Mouse (Mus musculus) liver, embryonic 12.5 days (tissue): Measurements from ENCODE around the gene Ppp6r1. TPM values are rescaled to one million over a fixed set of nuclear protein-coding genes. Genes with fewer than 3 reads are reported as not detected.
A peak's percentile ranks its signal among the peaks of the same experiment; 100 is the strongest.

ENCODE experiments used
- ATAC-seq: fragments of 200-750 bp; cut with Nextera tagmentation; 2 replicates; pipeline ENCODE4 v1.8.0; 2017; ENCODE audit warnings: moderate number of reproducible peaks, mild to moderate bottlenecking, moderate library complexity
- H3K27ac ChIP-seq: fragments of 300-500 bp; sonication (generic); 2 replicates; pipeline ENCODE4 v1.5.1; 2016; ENCODE audit warnings: mild to moderate bottlenecking
- H3K27me3 ChIP-seq: fragments of 300-500 bp; sonication (generic); replicated peaks from 2 replicates; pipeline ENCODE4 v1.6.1; 2016; ENCODE audit warnings: mild to moderate bottlenecking, moderate library complexity
- H3K36me3 ChIP-seq: fragments of 300-500 bp; sonication (generic); 2 replicates; pipeline ENCODE4 v1.6.1; 2016; ENCODE audit warnings: mild to moderate bottlenecking, moderate library complexity
- H3K4me1 ChIP-seq: fragments of 300-500 bp; sonication (generic); 2 replicates; pipeline ENCODE4 v1.6.1; 2016
- H3K4me2 ChIP-seq: fragments of 300-500 bp; sonication (generic); 2 replicates; pipeline ENCODE4 v1.6.1; 2016; ENCODE audit warnings: mild to moderate bottlenecking, moderate library complexity
- H3K4me3 ChIP-seq: fragments of 300-500 bp; sonication (generic); 2 replicates; pipeline ENCODE4 v1.5.1; 2016; ENCODE audit warnings: mild to moderate bottlenecking, moderate library complexity
- H3K9ac ChIP-seq: fragments of 300-500 bp; sonication (generic); 2 replicates; pipeline ENCODE4 v1.6.1; 2016; ENCODE audit warnings: mild to moderate bottlenecking, moderate library complexity
- H3K9me3 ChIP-seq: fragments of 300-500 bp; sonication (generic); replicated peaks from 2 replicates; pipeline ENCODE4 v1.6.1; 2016; ENCODE audit warnings: mild to moderate bottlenecking, moderate library complexity
- WGBS: fragments of 180-500 bp; shearing (Covaris S2); methylation state at CpG from one replicate; pipeline ENCODE4 v1.1.7; 2016; ENCODE audit not compliant: insufficient replicate concordance; 5-methylcytosine and 5-hydroxymethylcytosine counted together
- polyA plus RNA-seq: library from polyadenylated mRNA; unstranded; fragments of >200 nt; fragmentation: Nextera tagmentation; extraction: Ambion mirVana; gene quantifications from 2 replicates; pipeline ENCODE4 v1.2.1, GENCODE M21; 2016

Gene Ppp6r1
- polyA plus RNA-seq, 1 experiment from 2014 or later: 12.7 TPM

DNA sequence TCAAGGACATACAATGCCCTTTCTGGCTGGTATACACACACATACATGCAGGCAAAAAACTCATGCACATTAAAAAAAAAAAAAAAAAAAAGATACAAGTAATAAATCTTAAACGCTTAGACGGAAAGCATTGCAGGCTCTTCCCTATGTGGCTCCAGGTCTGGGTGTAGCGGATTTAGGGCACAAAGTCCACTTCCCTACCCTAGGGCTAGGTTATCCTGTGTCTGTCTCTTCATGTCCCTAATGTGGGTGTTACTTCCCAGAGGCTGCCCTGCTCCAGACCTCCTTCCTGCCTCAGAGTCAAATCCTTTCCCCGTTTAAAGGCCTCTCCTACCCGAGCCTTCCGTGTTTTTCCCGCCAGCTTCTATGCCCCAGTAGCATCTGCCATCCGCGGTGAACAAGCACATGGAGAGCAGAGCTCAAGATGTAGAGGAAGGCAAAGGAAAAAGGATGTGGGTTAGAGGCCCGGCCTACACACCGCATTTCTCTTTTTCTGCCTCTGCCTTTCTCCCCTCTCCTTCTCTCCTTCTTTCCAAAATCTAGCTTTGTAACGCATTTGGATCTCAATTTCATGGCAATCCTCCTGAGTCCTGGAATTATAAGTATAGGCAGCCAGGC, 15.4 kb upstream of the Ppp6r1 start:
- Histone ChIP-seq H3K27ac (peak overlapping the region; percentile 45; the same call in 1 of the 2 replicates), H3K4me1 (peaks cover 52% of the 10 kb centered on the region), H3K27me3 (no peaks in the 10 kb centered on the region), H3K4me3 (no peak overlapping the region), H3K9ac (no peak overlapping the region), H3K9me3 (no peaks in the 10 kb centered on the region), H3K4me2 (no peak overlapping the region), H3K36me3 (peaks cover 81% of the 10 kb centered on the region)
- no peak for ATAC-seq
- WGBS: 80% methylated on average over 12 of the region's 12 CpGs

DNA sequence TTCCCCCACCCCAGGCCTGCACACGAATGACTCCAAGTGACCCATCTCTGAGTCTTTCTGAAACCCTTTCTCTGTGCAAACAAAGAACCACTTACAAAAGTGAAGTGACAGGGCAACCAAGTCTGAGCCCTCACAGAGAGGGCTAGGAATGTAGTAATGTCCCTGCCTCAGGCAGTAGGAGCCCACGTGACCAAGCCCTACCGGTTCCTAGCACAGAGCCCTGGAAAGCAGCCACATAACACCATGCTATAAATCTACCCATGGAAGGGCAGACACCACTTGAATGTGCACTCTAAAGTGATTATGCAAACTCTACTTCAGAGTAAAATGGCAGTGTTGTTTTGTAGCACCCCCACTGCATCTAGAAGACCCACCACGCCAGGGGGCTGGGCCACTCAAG, 13.1 kb upstream of the Ppp6r1 start:
- peak overlapping the region; percentile 87; the same call in 1 of the 2 replicates for H3K27ac ChIP-seq
- WGBS: 79% methylated on average over 4 of the region's 4 CpGs
- H3K27me3 ChIP-seq: no peaks in the 10 kb centered on the region
- peaks cover 86% of the 10 kb centered on the region for H3K36me3 ChIP-seq
- 0 out of 2 replicates have a peak overlapping the region, but pooled peaks have one; percentile 22 for H3K9ac ChIP-seq
- no peak overlapping the region for H3K4me2 ChIP-seq
- no peaks in the 10 kb centered on the region for H3K9me3 ChIP-seq
- ATAC-seq: no peak
- H3K4me1 ChIP-seq: peaks cover 62% of the 10 kb centered on the region
- no peak overlapping the region for H3K4me3 ChIP-seq

- Histone ChIP-seq H3K36me3 (peaks cover 85% of the 10 kb centered on the region), H3K4me2 (peak overlapping the region; percentile 55), H3K4me1 (peaks cover 57% of the 10 kb centered on the region), H3K9ac (peak overlapping the region; percentile 51), H3K9me3 (no peaks in the 10 kb centered on the region), H3K27ac (peak overlapping the region; percentile 87), H3K4me3 (peak overlapping the region; percentile 14; the same call in 1 of the 2 replicates), H3K27me3 (no peaks in the 10 kb centered on the region)
- WGBS: 38% methylated on average over 8 of the region's 8 CpGs
- ATAC-seq: peak; percentile 99
These were observed 11.9 kb upstream of the Ppp6r1 start for GRCm38 (mm10) chr7:4670655-4671255.

DNA sequence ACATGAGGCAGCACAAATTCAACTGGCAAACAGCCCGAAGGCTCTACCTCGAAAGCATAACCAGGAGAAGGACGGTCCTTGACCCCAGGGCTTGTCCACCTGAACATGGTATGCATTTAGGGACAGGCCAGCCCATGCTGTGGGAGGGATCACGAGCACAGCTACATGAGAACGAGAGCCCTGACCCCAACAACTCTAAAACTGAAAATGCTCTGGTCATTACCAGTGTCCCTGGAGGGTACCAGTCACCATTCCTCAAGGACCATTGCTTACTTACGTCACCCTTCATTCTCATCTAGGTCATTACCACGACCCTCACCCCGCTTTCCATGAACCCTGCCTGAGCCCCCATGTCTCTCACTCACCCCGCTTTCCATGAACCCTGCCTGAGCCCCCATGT, 10.3 kb upstream of the Ppp6r1 start:
- WGBS: 85% methylated on average over 9 of the region's 9 CpGs

DNA sequence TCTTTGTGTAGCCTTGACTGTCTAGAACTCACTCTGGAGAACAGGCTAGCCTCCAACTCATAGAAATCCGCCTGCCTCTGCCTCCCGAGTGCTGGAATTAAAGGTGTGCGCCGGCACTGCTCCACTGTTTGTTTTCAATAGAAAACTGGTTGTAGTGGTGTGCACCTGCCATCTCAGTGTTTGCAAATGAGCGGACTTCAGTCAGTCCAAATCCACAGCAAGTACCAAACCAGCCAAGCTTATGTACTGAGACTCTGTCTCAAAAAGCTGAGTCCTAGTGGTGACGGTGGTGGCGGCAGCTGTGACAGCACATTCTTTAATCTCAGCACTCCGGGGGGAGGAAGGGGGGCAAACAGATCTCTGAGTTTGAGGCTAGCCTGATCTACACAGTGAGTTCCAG, 9.7 kb upstream of the Ppp6r1 start:
- Histone ChIP-seq H3K27ac (peak overlapping the region; percentile 13; the same call in 1 of the 2 replicates), H3K36me3 (peaks cover 77% of the 10 kb centered on the region)

More for the DNA sequence above, 10.3 kb upstream of the Ppp6r1 start:
- no peak for ATAC-seq
- Histone ChIP-seq H3K4me3 (no peak overlapping the region), H3K9me3 (no peaks in the 10 kb centered on the region), H3K4me2 (no peak overlapping the region), H3K9ac (no peak overlapping the region), H3K4me1 (peaks cover 42% of the 10 kb centered on the region), H3K27ac (no peak overlapping the region), H3K27me3 (no peaks in the 10 kb centered on the region), H3K36me3 (peaks cover 78% of the 10 kb centered on the region)

GRCm38 (mm10) chr7:4666871-4667270, 8.1 kb upstream of the Ppp6r1 start:
- no peak overlapping the region for H3K4me2 ChIP-seq
- H3K27me3 ChIP-seq: no peaks in the 10 kb centered on the region
- H3K4me3 ChIP-seq: no peak overlapping the region
- H3K9ac ChIP-seq: no peak overlapping the region
- H3K27ac ChIP-seq: no peak overlapping the region
- ATAC-seq: no peak
- 87% methylated on average over 5 of the region's 5 CpGs for WGBS
- H3K9me3 ChIP-seq: no peaks in the 10 kb centered on the region
- peaks cover 39% of the 10 kb centered on the region for H3K4me1 ChIP-seq
- H3K36me3 ChIP-seq: peaks cover 77% of the 10 kb centered on the region

More for the DNA sequence above, 9.7 kb upstream of the Ppp6r1 start:
- WGBS: 92% methylated on average over 8 of the region's 8 CpGs
- Histone ChIP-seq H3K4me1 (peaks cover 42% of the 10 kb centered on the region), H3K4me3 (no peak overlapping the region), H3K27me3 (no peaks in the 10 kb centered on the region), H3K4me2 (no peak overlapping the region), H3K9me3 (no peaks in the 10 kb centered on the region), H3K9ac (no peak overlapping the region)
- ATAC-seq: no peak

DNA sequence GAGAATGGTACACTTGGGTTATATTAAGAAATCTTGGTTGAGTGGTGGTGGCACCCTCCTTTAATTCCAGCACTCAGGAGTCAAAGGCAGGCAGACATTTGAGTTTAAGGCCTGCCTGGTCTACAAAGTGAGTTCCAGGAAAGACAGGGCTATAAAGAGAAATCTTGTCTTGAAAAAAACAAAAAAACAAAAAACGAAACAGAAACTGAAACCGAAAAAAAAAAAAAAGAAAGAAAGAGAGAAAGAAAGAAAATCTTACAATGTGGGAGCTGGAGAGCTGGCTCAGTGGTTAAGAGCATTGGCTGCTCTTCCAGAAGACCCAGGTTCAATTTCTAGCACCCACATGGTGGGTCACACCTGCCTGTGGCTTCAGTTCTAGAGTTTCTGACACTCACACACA, 4.9 kb upstream of the Ppp6r1 start:
- 78% methylated on average over 2 of the region's 2 CpGs for WGBS
- Histone ChIP-seq H3K36me3 (peaks cover 63% of the 10 kb centered on the region), H3K4me3 (no peak overlapping the region), H3K9me3 (no peaks in the 10 kb centered on the region), H3K9ac (no peak overlapping the region), H3K27me3 (no peaks in the 10 kb centered on the region), H3K4me1 (peaks cover 29% of the 10 kb centered on the region), H3K4me2 (no peak overlapping the region), H3K27ac (0 out of 2 replicates have a peak overlapping the region, but pooled peaks have one; percentile 7)
- ATAC-seq: no peak

DNA sequence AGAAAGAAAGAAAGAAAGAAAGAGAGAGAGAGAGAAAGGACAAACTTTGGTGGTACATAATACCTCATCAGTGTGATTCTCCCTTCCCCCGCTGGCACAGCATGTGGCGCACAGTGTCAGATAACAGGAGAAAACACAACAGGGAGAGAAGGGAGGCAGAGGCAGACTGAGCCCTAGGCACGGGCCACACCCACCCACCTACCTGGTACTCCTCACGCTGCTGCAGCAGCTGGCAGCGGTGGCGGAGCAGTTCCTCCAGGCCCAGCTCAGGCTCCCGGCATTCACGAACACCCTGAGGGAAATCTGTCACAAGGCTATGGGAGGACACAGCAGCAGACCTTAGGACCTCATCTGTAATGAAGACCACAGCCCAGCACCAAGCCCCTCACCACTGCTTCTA, 4.4 kb upstream of the Ppp6r1 start:
- peaks cover 58% of the 10 kb centered on the region for H3K36me3 ChIP-seq
- peaks cover 24% of the 10 kb centered on the region for H3K4me1 ChIP-seq
- no peak for ATAC-seq
- H3K27ac ChIP-seq: 0 out of 2 replicates have a peak overlapping the region, but pooled peaks have one; percentile 7
- 77% methylated on average over 8 of the region's 8 CpGs for WGBS
- no peaks in the 10 kb centered on the region for H3K27me3 ChIP-seq
- H3K9me3 ChIP-seq: no peaks in the 10 kb centered on the region
- no peak overlapping the region for H3K9ac ChIP-seq
- H3K4me2 ChIP-seq: no peak overlapping the region
- no peak overlapping the region for H3K4me3 ChIP-seq

GRCm38 (mm10) chr7:4659911-4660443, 1.2 kb upstream of the Ppp6r1 start:
- peak overlapping the region; percentile 77 for H3K9ac ChIP-seq
- H3K4me3 ChIP-seq: peak overlapping the region; percentile 88
- no peak for ATAC-seq
- H3K27me3 ChIP-seq: no peaks in the 10 kb centered on the region
- peaks cover 50% of the 10 kb centered on the region for H3K4me1 ChIP-seq
- peak overlapping the region; percentile 90 for H3K27ac ChIP-seq
- no peaks in the 10 kb centered on the region for H3K9me3 ChIP-seq
- 68% methylated on average over 3 of the region's 3 CpGs for WGBS
- peaks cover 42% of the 10 kb centered on the region for H3K36me3 ChIP-seq
- H3K4me2 ChIP-seq: peak overlapping the region; percentile 90

GRCm38 (mm10) chr7:4658128-4658907, 501 bp downstream of the Ppp6r1 start:
- H3K9ac ChIP-seq: peak overlapping the region; percentile 97
- H3K27ac ChIP-seq: peak overlapping the region; percentile 90
- peak; percentile 58 for ATAC-seq
- H3K9me3 ChIP-seq: no peaks in the 10 kb centered on the region
- H3K27me3 ChIP-seq: no peaks in the 10 kb centered on the region
- H3K4me2 ChIP-seq: peak overlapping the region; percentile 90
- peaks cover 40% of the 10 kb centered on the region for H3K36me3 ChIP-seq
- peak overlapping the region; percentile 88 for H3K4me3 ChIP-seq
- peaks cover 66% of the 10 kb centered on the region for H3K4me1 ChIP-seq
- under 1% methylated on average over 78 of the region's 78 CpGs for WGBS

DNA sequence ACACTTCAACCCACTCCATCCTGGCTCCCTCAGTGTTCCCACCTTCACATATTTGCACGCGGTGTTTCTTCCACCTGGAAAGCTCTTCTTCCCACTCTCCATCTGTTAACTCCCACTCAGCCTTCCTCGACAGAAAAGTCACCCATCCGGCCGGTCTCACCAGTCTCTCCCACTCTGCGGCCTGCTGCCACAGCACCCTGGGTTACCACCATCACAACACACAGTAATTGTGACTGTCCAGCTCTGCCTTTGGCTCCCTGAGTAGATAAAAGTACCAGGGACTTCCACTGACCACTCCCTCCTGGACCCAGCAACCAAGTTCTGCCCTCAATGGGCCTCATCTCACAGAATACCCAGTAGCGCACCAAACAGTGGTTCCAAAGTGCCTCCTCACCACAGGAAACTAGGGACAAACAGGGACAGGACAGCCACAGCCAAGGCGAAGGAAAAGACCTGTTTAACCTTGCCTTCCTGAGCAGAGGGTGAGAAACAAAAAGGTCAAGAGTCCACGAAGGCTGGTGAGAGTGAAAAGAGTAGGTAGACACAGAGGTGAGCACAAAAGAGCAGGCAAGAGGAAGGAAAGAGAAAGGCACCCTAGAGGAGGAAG, 1.2 kb downstream of the Ppp6r1 start:
- Histone ChIP-seq H3K4me2 (peak overlapping the region; percentile 90), H3K4me3 (peak overlapping the region; percentile 88), H3K27ac (peak overlapping the region; percentile 90), H3K4me1 (peaks cover 68% of the 10 kb centered on the region), H3K27me3 (no peaks in the 10 kb centered on the region), H3K36me3 (peaks cover 42% of the 10 kb centered on the region), H3K9ac (peak overlapping the region; percentile 97), H3K9me3 (no peaks in the 10 kb centered on the region)
- no peak for ATAC-seq
- 36% methylated on average over 9 of the region's 9 CpGs for WGBS
